Mouse (Mus musculus) embryonic facial prominence, embryonic 15.5 days (tissue): ENCODE results near the gene Serpina3f. TPM values are rescaled to one million over a fixed set of nuclear protein-coding genes. Genes with fewer than 3 reads are reported as not detected.
"Not testable (repeated sequence)": the region's sequence is repeated elsewhere in the genome, so short reads cannot be mapped to it uniquely, and the experiment has no call there.

ENCODE experiments used
- ATAC-seq: fragments of 200-750 bp; cut with Nextera tagmentation; 2 replicates; pipeline ENCODE4 v1.8.0; 2017; ENCODE audit warnings: low read depth, moderate TSS enrichment; ENCODE audit not compliant: insufficient number of reproducible peaks, low FRiP score, low TSS enrichment
- H3K27ac ChIP-seq: fragments of 300-500 bp; sonication (generic); replicated peaks from 2 replicates; pipeline ENCODE4 v1.5.1; 2015; ENCODE audit warnings: mild to moderate bottlenecking, inconsistent platforms
- H3K27me3 ChIP-seq: fragments of 300-500 bp; sonication (generic); 2 replicates; pipeline ENCODE4 v1.6.1; 2015; ENCODE audit warnings: inconsistent platforms
- H3K36me3 ChIP-seq: fragments of 300-500 bp; sonication (generic); 2 replicates; pipeline ENCODE4 v1.6.1; 2015; ENCODE audit warnings: mild to moderate bottlenecking, inconsistent platforms
- H3K4me1 ChIP-seq: fragments of 300-500 bp; sonication (generic); 2 replicates; pipeline ENCODE4 v1.6.1; 2015; ENCODE audit warnings: inconsistent platforms
- H3K4me2 ChIP-seq: fragments of 300-500 bp; sonication (generic); replicated peaks from 2 replicates; pipeline ENCODE4 v1.6.1; 2015; ENCODE audit warnings: mild to moderate bottlenecking, inconsistent platforms
- H3K4me3 ChIP-seq: fragments of 300-500 bp; sonication (generic); replicated peaks from 2 replicates; pipeline ENCODE4 v1.5.1; 2015; ENCODE audit warnings: mild to moderate bottlenecking, inconsistent platforms
- H3K9ac ChIP-seq: fragments of 300-500 bp; sonication (generic); 2 replicates; pipeline ENCODE4 v1.6.1; 2015; ENCODE audit warnings: inconsistent platforms
- H3K9me3 ChIP-seq: fragments of 300-500 bp; sonication (generic); replicated peaks from 2 replicates; pipeline ENCODE4 v1.6.1; 2016; ENCODE audit warnings: inconsistent platforms
- WGBS: fragments of 180-500 bp; shearing (Covaris S2); methylation state at CpG from one replicate; pipeline ENCODE4 v1.1.7; 2015; 5-methylcytosine and 5-hydroxymethylcytosine counted together
- polyA plus RNA-seq: library from polyadenylated mRNA; unstranded; fragments of >200 nt; fragmentation: Nextera tagmentation; extraction: Ambion mirVana; gene quantifications from 2 replicates; pipeline ENCODE4 v1.2.1, GENCODE M21; 2015

The Serpina3f gene
- polyA plus RNA-seq, 1 experiment from 2014 or later = not detected

DNA sequence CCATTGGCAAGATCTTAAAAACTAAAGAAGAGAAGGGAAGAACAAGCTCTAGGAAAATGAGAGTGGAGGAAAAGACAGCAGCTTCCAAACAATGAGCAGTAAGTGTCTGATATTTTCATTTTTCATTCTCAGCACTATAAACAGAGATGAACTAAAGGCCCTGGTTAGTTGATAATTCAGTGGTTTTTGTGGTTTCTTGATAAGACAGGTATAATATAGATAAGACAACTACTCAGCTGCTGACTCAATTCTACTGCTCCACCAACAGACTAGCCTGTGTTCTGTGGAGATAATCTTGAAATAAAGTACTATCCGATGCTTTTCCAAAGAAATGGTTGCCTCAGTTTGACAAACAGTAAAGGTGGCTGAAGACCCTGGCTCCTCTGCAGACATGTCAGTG is 905 bp downstream of the Serpina3f start:
- Histone ChIP-seq H3K4me1 (no peaks in the 10 kb centered on the region), H3K36me3 (no peaks in the 10 kb centered on the region), H3K27ac (no peak overlapping the region), H3K4me3 (no peak overlapping the region), H3K4me2 (no peak overlapping the region), H3K9ac (no peak overlapping the region), H3K27me3 (no peaks in the 10 kb centered on the region), H3K9me3 (no peaks in the 10 kb centered on the region)
- no peak for ATAC-seq
- 93% methylated on average over 1 of the region's 1 CpGs for WGBS

DNA sequence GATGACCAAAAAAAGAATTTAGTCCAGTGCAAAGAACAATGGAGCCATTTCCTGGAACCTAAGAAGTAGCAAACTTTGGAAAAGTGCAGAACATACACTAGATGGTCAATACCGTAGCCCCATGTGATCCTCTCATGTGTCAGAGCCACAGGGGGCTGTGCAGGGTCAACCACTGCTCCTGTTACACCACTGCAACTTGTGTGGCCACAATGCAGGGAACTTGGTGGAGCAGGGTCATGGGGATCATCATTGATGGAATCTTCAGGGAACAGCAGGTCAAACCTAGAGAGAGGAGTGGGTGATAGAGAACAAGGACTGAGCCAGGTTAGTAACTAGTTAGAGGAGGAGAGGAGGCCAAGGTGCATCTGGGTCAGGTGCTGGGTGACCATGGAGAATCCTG is 7.3 kb downstream of the Serpina3f start:
- no peaks in the 10 kb centered on the region for H3K4me1 ChIP-seq
- no peaks in the 10 kb centered on the region for H3K9me3 ChIP-seq
- H3K27ac ChIP-seq = no peak overlapping the region
- no peaks in the 10 kb centered on the region for H3K27me3 ChIP-seq
- WGBS = 66% methylated on average over 1 of the region's 1 CpGs
- no peak for ATAC-seq
- H3K9ac ChIP-seq = no peak overlapping the region
- no peak overlapping the region for H3K4me2 ChIP-seq
- H3K4me3 ChIP-seq = no peak overlapping the region
- no peaks in the 10 kb centered on the region for H3K36me3 ChIP-seq

DNA sequence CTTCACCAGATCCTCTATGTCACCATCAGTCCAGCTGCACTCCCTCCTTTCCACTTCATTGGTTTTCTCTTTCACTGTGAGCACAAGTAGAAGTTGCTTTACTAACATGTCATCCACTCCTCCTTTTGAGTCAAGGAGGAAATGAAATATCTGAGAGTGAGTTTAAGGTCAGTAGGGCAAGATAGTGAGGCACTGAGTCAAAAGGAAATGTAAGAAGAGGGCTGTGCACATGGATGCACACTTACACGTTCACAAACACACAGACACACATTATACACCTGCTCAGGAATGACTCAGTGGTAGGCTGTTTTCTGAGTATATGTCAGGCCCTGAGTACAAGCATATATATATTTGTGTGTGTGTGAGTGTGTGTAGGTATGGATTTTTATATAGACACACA is 9.3 kb downstream of the Serpina3f start:
- no peaks in the 10 kb centered on the region for H3K9me3 ChIP-seq
- H3K36me3 ChIP-seq = no peaks in the 10 kb centered on the region
- no peak overlapping the region for H3K4me3 ChIP-seq
- H3K4me2 ChIP-seq = no peak overlapping the region
- H3K4me1 ChIP-seq = no peaks in the 10 kb centered on the region
- H3K9ac ChIP-seq = no peak overlapping the region
- no peak overlapping the region for H3K27ac ChIP-seq
- WGBS = 59% methylated on average over 1 of the region's 1 CpGs
- ATAC-seq = no peak
- H3K27me3 ChIP-seq = no peaks in the 10 kb centered on the region

DNA sequence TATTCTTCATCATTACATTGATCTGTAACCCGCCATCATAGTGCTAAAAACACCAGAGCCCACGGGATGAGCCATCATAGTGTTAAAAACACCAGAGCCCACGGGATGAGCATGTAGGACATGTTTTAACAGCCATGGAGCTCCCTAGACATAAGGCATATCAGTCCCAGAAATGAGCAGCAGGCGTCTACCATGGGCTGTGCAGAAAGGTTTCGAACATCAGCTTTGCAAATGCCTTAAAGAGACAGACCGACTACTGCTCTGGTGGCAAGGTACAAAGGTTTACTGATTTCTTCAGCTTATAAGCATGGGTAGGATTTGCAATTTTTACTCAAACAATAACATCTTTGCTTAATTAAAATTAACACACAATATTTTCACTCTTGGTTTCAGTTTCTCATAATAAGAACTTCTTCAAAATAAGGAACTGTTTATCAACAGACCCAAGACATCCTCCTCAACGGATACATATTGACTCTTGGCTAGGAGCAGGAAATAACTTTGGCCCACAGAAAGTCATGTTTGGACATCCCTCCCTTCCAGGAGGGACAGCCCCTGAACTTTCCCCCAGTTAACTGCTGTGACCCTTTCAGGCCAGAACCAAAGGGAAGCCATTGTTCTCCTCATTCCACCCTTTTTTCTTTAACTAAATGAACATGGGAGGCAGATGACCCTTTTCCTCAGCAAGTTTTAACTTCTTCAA is 10.4 kb downstream of the Serpina3f start:
- no peaks in the 10 kb centered on the region for H3K27me3 ChIP-seq
- no peak overlapping the region for H3K4me3 ChIP-seq
- WGBS = 58% methylated on average over 7 of the region's 7 CpGs
- no peak for ATAC-seq
- no peaks in the 10 kb centered on the region for H3K4me1 ChIP-seq
- H3K9me3 ChIP-seq = no peaks in the 10 kb centered on the region
- H3K36me3 ChIP-seq = no peaks in the 10 kb centered on the region
- H3K9ac ChIP-seq = no peak overlapping the region
- H3K27ac ChIP-seq = no peak overlapping the region
- H3K4me2 ChIP-seq = no peak overlapping the region

DNA sequence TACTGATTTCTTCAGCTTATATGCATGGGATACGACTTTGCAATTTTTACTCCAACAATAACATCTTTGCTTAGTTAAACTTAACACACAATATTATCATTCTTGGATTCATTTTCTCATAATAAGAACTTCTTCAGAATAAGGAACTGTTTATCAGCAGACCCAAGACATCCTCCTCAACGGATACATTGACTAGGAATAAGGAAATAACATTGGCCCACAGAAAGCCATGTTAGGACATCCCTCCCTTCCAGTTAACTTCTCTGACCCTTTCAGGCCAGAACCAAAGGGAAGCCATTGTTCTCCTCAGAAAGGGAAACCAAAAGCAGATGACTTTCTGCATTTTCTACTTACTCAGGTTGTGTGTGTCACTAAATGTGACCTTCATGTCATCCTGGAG is 16.4 kb downstream of the Serpina3f start:
- ATAC-seq = no peak
- Histone ChIP-seq H3K27ac (no peak overlapping the region), H3K4me2 (no peak overlapping the region), H3K27me3 (no peaks in the 10 kb centered on the region), H3K9me3 (no peaks in the 10 kb centered on the region), H3K4me3 (no peak overlapping the region), H3K36me3 (no peaks in the 10 kb centered on the region), H3K4me1 (no peaks in the 10 kb centered on the region), H3K9ac (no peak overlapping the region)
- WGBS = 47% methylated on average over 2 of the region's 2 CpGs

DNA sequence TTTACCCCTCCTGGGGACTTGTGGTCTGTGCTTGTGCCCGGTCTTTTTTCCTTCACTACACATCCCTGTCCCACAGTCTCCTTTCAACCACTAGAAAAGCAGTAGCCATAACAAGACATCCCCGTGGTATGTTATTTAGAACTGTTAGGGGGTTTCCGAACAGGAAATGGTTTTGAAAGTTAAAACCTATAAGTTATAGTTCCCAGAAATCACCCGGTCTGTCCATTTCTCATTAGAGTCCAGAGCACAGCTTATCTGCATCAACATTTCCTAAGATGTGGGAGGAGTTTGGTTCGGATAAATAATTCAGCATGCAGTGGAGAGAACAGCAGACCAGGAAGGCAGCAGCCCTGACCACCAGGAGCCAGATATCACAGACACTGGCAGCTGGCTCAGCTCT is 21.6 kb downstream of the Serpina3f start, which contains the start of gene Serpina3g:
Gene Serpina3g, plus strand, starts transcription at position 331 of the 400 bp plus-strand sequence.
- Histone ChIP-seq H3K4me1 (no peaks in the 10 kb centered on the region), H3K4me2 (no peak within 1 kb of the TSS), H3K36me3 (no peaks in the 10 kb centered on the region), H3K27ac (no peak within 1 kb of the TSS), H3K27me3 (no peaks in the 10 kb centered on the region), H3K9me3 (no peaks in the 10 kb centered on the region), H3K4me3 (no peak within 1 kb of the TSS), H3K9ac (no peak within 1 kb of the TSS)
- ATAC-seq = no peak
- WGBS = 39% methylated on average over 5 of the region's 5 CpGs

DNA sequence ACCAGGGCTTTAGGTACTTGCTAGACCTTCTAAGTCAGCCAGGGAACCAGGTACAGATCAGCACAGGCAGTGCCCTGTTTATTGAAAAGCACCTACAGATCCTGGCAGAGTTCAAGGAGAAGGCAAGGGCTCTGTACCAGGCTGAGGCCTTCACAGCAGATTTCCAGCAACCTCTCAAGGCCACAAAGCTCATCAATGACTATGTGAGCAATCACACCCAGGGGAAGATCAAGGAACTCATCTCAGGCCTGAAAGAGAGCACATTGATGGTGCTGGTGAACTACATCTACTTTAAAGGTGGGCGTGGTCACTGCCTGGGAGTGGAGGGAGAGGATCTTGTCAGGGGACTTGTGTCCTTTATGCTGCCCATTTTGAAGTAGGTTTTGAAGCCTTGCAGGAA is 23.7 kb downstream of the Serpina3f start:
- not testable (repeated sequence) for ATAC-seq, H3K9me3 ChIP-seq, H3K4me2 ChIP-seq, H3K4me1 ChIP-seq, H3K27me3 ChIP-seq, H3K4me3 ChIP-seq, H3K36me3 ChIP-seq, H3K9ac ChIP-seq, H3K27ac ChIP-seq
- 77% methylated on average over 1 of the region's 1 CpGs for WGBS

DNA sequence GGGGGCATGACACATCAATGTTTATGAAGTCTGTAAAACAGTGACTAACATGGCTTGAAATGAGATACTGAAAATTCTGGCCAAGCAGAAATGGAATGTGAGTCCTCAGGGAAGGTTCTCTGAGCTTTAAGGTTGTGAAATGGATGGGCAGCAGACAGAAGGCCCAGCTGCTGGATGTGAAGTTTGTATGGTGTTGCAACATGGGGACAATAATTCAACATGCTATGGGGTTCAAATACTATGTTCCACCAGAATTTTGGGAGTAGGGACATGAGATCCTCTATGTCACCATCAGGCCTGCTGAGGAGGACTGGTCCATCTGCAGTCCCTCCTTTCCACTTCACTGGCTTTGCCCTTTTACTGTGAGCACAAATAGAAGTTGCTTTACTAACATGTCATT is 29.0 kb downstream of the Serpina3f start:
- Histone ChIP-seq H3K4me2 (no peak overlapping the region), H3K4me3 (no peak overlapping the region), H3K4me1 (0 out of 2 replicates have a peak, but pooled peaks cover 7% of the 10 kb centered on the region), H3K27ac (no peak overlapping the region), H3K9ac (no peak overlapping the region), H3K9me3 (no peaks in the 10 kb centered on the region), H3K36me3 (no peaks in the 10 kb centered on the region), H3K27me3 (no peaks in the 10 kb centered on the region)
- no peak for ATAC-seq

DNA sequence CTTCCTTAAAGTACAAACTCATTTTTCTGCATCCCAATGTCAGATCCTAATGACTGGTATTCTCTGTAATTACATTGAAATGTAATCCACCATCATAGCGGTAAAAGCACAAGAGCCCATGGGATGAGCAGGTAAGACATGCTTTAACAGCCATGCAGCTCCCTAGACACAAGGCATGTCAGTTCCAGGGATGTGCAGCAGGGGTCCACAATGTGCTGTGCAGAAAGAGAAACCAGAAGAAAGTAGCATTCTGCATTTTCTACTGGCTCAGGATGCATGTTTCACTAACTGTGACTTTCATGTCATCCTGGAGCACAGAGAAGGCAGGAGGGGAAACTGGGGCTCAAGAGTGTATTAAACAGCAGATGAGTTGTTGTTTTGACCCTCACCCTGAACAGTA is 30.7 kb downstream of the Serpina3f start:
- 59% methylated on average over 1 of the region's 1 CpGs for WGBS

DNA sequence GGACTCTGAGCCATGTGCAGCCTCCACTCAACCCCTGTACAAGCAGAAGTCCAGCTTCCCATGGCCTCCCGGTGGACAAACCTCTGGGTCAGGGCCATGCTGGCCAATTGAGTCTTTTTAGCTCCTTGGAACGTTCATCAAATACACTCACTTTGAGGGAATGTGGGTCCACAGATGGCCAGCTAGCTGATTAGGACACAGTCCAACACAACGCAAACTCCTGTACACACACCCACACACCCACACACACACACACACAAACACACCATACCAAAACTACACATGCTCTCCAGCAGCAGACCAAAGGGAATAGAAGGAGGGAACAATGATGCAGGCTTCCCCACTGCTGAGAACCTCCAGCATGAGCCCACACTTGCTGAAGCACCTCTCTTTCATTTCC is 31.3 kb downstream of the Serpina3f start:
- H3K4me3 ChIP-seq = no peak overlapping the region
- H3K4me2 ChIP-seq = no peak overlapping the region
- WGBS = 76% methylated on average over 3 of the region's 3 CpGs
- H3K9ac ChIP-seq = no peak overlapping the region
- H3K4me1 ChIP-seq = 0 out of 2 replicates have a peak, but pooled peaks cover 7% of the 10 kb centered on the region
- H3K27ac ChIP-seq = no peak overlapping the region
- no peaks in the 10 kb centered on the region for H3K9me3 ChIP-seq
- H3K27me3 ChIP-seq = no peaks in the 10 kb centered on the region
- H3K36me3 ChIP-seq = no peaks in the 10 kb centered on the region
- no peak for ATAC-seq

More for the DNA sequence above, 30.7 kb downstream of the Serpina3f start:
- Histone ChIP-seq H3K36me3 (no peaks in the 10 kb centered on the region), H3K9me3 (no peaks in the 10 kb centered on the region), H3K4me1 (0 out of 2 replicates have a peak, but pooled peaks cover 7% of the 10 kb centered on the region), H3K4me2 (no peak overlapping the region), H3K9ac (no peak overlapping the region), H3K27ac (no peak overlapping the region), H3K4me3 (no peak overlapping the region), H3K27me3 (no peaks in the 10 kb centered on the region)
- ATAC-seq = no peak

DNA sequence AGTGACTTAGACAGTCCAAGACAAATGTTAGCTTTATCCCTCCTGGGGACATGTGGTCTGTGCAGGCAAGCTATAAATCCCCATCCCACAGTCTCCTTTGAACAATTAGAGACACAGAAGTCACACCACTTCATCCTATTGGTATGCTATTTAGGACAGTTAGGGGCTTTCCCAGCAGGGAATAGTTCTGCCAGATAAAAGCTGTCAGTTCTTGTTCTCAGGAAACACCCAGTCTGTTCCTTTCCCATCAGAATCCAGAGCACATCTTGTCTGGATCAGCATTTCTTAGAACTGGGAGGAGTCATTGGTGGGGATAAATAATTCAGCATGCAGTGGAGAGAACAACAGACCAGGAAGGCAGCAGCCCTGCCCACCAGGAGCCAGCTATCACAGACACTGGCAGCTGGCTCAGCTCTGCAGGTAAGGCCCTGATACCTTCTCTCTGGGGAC is 33.2 kb downstream of the Serpina3f start:
- Histone ChIP-seq H3K9ac (no peak overlapping the region), H3K4me2 (no peak overlapping the region), H3K27me3 (no peaks in the 10 kb centered on the region), H3K4me3 (no peak overlapping the region), H3K9me3 (no peaks in the 10 kb centered on the region), H3K36me3 (no peaks in the 10 kb centered on the region), H3K27ac (0 out of 2 replicates have a peak overlapping the region, but pooled peaks have one; percentile 34), H3K4me1 (0 out of 2 replicates have a peak, but pooled peaks cover 7% of the 10 kb centered on the region)
- ATAC-seq = no peak; the same call in 1 of the 2 replicates

DNA sequence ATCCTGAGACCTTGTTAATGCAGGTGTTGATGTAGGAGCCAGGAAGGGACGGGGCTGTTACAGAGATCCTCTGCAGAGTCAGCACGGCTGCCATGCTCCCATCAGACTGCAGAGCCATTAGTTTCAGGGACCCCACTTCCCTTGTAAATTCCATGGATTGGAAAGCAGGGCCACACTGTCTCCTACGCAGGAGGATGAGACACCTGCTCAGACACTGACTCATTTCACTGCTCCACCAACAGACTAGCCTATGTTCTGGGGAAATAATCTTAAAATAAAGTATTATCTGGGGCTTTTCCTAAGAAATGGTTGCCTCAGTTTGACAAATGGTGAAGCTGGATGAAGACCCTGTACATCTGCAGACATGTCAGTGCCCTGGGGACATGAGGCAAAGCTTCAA is 33.9 kb downstream of the Serpina3f start:
- Histone ChIP-seq H3K9me3 (no peaks in the 10 kb centered on the region), H3K4me2 (no peak overlapping the region), H3K9ac (no peak overlapping the region), H3K4me1 (0 out of 2 replicates have a peak, but pooled peaks cover 7% of the 10 kb centered on the region), H3K27ac (no peak overlapping the region), H3K4me3 (no peak overlapping the region), H3K36me3 (no peaks in the 10 kb centered on the region), H3K27me3 (no peaks in the 10 kb centered on the region)
- no peak for ATAC-seq
- 66% methylated on average over 3 of the region's 3 CpGs for WGBS
